Mouse (Mus musculus) lung, embryonic 14.5 days (tissue): ENCODE measurements at regions not wholly inside any gene's neighbourhood (a gene's known extent, or its start where the extent isn't known, plus 50 kb on each side); places are given as distances from the start of the nearest gene placed in this dataset.

Experiments
- ATAC-seq: fragments of 200-750 bp; cut with Nextera tagmentation; 2 replicates; pipeline ENCODE4 v1.8.0; 2017; ENCODE audit warnings: mild to moderate bottlenecking, moderate TSS enrichment, moderate library complexity; ENCODE audit not compliant: insufficient read depth
- DNase-seq: peaks from one replicate; pipeline ENCODE4 v3.0.0-alpha.2; 2015
- H3K27ac ChIP-seq: fragments of 300-500 bp; sonication (generic); 2 replicates; pipeline ENCODE4 v1.5.1; 2014; ENCODE audit warnings: low read depth, mild to moderate bottlenecking, moderate library complexity
- H3K27me3 ChIP-seq: fragments of 300-500 bp; sonication (generic); 2 replicates; pipeline ENCODE4 v1.6.1; 2014; ENCODE audit warnings: low read length, control low read depth; ENCODE audit not compliant: insufficient read depth
- H3K36me3 ChIP-seq: fragments of 300-500 bp; sonication (generic); 2 replicates; pipeline ENCODE4 v1.6.1; 2014; ENCODE audit warnings: control low read depth; ENCODE audit not compliant: insufficient read depth
- H3K4me1 ChIP-seq: fragments of 300-500 bp; sonication (generic); 2 replicates; pipeline ENCODE4 v1.6.1; 2014; ENCODE audit warnings: antibody characterized with exemption, control low read depth; ENCODE audit not compliant: insufficient read depth
- H3K4me2 ChIP-seq: fragments of 300-500 bp; sonication (generic); 2 replicates; pipeline ENCODE4 v1.6.1; 2014; ENCODE audit warnings: mild to moderate bottlenecking
- H3K4me3 ChIP-seq: fragments of 300-500 bp; sonication (generic); 2 replicates; pipeline ENCODE4 v1.5.1; 2014; ENCODE audit warnings: low read depth, low read length
- H3K9ac ChIP-seq: fragments of 300-500 bp; sonication (generic); 2 replicates; pipeline ENCODE4 v1.6.1; 2014
- H3K9me3 ChIP-seq: fragments of 300-500 bp; sonication (generic); 2 replicates; pipeline ENCODE4 v1.6.1; 2016; ENCODE audit warnings: low read depth, low read length, control low read depth
- CTCF ChIP-seq: IDR thresholded peaks from 2 replicates; pipeline ENCODE4 v1.5.1; 2016; ENCODE audit warnings: antibody characterized with exemption, low read depth
- WGBS: fragments of 180-500 bp; shearing (Covaris S2); extraction: QIAGEN DNeasy Blood & Tissue Kit; methylation state at CpG from one replicate; pipeline ENCODE4 v1.1.7; 2014; 5-methylcytosine and 5-hydroxymethylcytosine counted together

GRCm38 (mm10) chr16:7937167-7937566 lies 487.8 kb downstream of the Tmem114 start:
- Histone ChIP-seq H3K4me3 (no peak overlapping the region), H3K9ac (no peak overlapping the region), H3K9me3 (no peaks in the 10 kb centered on the region), H3K27me3 (no peaks in the 10 kb centered on the region), H3K27ac (no peak overlapping the region), H3K4me1 (no peaks in the 10 kb centered on the region), H3K36me3 (no peaks in the 10 kb centered on the region), H3K4me2 (no peak overlapping the region)
- 23% methylated on average over 5 of the region's 5 CpGs for WGBS
- no peak for TF ChIP-seq CTCF
- DNase-seq (no peak), ATAC-seq (no peak)

- H3K4me1 ChIP-seq: no peaks in the 10 kb centered on the region
- peak; percentile 50 for TF ChIP-seq CTCF
- WGBS: 53% methylated on average over 4 of the region's 4 CpGs
- DNase-seq (peak; percentile 42), ATAC-seq (no peak)
- no peak overlapping the region for H3K4me3 ChIP-seq
- no peaks in the 10 kb centered on the region for H3K9me3 ChIP-seq
- H3K27me3 ChIP-seq: no peaks in the 10 kb centered on the region
- no peak overlapping the region for H3K4me2 ChIP-seq
- H3K9ac ChIP-seq: no peak overlapping the region
- no peaks in the 10 kb centered on the region for H3K36me3 ChIP-seq
- no peak overlapping the region for H3K27ac ChIP-seq
Measured at GRCm38 (mm10) chr16:7932322-7932721, 492.6 kb downstream of the Tmem114 start.

- Histone ChIP-seq H3K27me3 (no peaks in the 10 kb centered on the region), H3K4me3 (no peak overlapping the region), H3K27ac (no peak overlapping the region), H3K9ac (no peak overlapping the region), H3K4me1 (no peaks in the 10 kb centered on the region), H3K4me2 (no peak overlapping the region), H3K36me3 (no peaks in the 10 kb centered on the region), H3K9me3 (no peaks in the 10 kb centered on the region)
- ATAC-seq (no peak), DNase-seq (no peak)
- TF ChIP-seq CTCF: no peak
- WGBS: 84% methylated on average over 6 of the region's 6 CpGs
Measured at GRCm38 (mm10) chr16:7931676-7932075, 493.3 kb downstream of the Tmem114 start.

- H3K4me1 ChIP-seq: no peaks in the 10 kb centered on the region
- DNase-seq: no peak
- H3K9me3 ChIP-seq: no peaks in the 10 kb centered on the region
- WGBS: 57% methylated on average over 4 of the region's 4 CpGs
- no peak for ATAC-seq
- no peak overlapping the region for H3K4me3 ChIP-seq
- H3K9ac ChIP-seq: no peak overlapping the region
- TF ChIP-seq CTCF: no peak
- H3K36me3 ChIP-seq: no peaks in the 10 kb centered on the region
- no peaks in the 10 kb centered on the region for H3K27me3 ChIP-seq
- no peak overlapping the region for H3K27ac ChIP-seq
- no peak overlapping the region for H3K4me2 ChIP-seq
Measured at GRCm38 (mm10) chr16:7929112-7929511, 495.8 kb downstream of the Tmem114 start.

- Histone ChIP-seq H3K9ac (no peak overlapping the region), H3K4me1 (no peaks in the 10 kb centered on the region), H3K9me3 (no peaks in the 10 kb centered on the region), H3K36me3 (no peaks in the 10 kb centered on the region), H3K27ac (no peak overlapping the region), H3K4me3 (no peak overlapping the region), H3K4me2 (no peak overlapping the region), H3K27me3 (no peaks in the 10 kb centered on the region)
- no peak for DNase-seq
- ATAC-seq: no peak
- no peak for TF ChIP-seq CTCF
- 69% methylated on average over 6 of the region's 6 CpGs for WGBS
Measured at GRCm38 (mm10) chr16:7928391-7928935, 496.5 kb downstream of the Tmem114 start.

GRCm38 (mm10) chr16:7927756-7928155 lies 497.2 kb downstream of the Tmem114 start:
- H3K4me3 ChIP-seq: no peak overlapping the region
- H3K9me3 ChIP-seq: no peaks in the 10 kb centered on the region
- TF ChIP-seq CTCF: no peak
- H3K36me3 ChIP-seq: no peaks in the 10 kb centered on the region
- WGBS: 31% methylated on average over 8 of the region's 8 CpGs
- H3K4me1 ChIP-seq: no peaks in the 10 kb centered on the region
- no peaks in the 10 kb centered on the region for H3K27me3 ChIP-seq
- H3K9ac ChIP-seq: no peak overlapping the region
- H3K27ac ChIP-seq: no peak overlapping the region
- DNase-seq: peak; percentile 24
- H3K4me2 ChIP-seq: no peak overlapping the region
- 0 out of 2 replicates have a peak, but pooled peaks have one; percentile 14 for ATAC-seq

GRCm38 (mm10) chr16:7895786-7896185 lies 529.1 kb downstream of the Tmem114 start:
- no peak for ATAC-seq
- Histone ChIP-seq H3K4me3 (no peak overlapping the region), H3K4me1 (no peaks in the 10 kb centered on the region), H3K27ac (no peak overlapping the region), H3K9me3 (no peaks in the 10 kb centered on the region), H3K4me2 (no peak overlapping the region), H3K36me3 (no peaks in the 10 kb centered on the region), H3K9ac (no peak overlapping the region), H3K27me3 (no peaks in the 10 kb centered on the region)
- TF ChIP-seq CTCF: no peak
- no peak for DNase-seq
- 65% methylated on average over 2 of the region's 2 CpGs for WGBS

- ATAC-seq (no peak), DNase-seq (no peak)
- Histone ChIP-seq H3K27ac (no peak overlapping the region), H3K4me2 (no peak overlapping the region), H3K36me3 (no peaks in the 10 kb centered on the region), H3K4me3 (no peak overlapping the region), H3K27me3 (no peaks in the 10 kb centered on the region), H3K9me3 (no peaks in the 10 kb centered on the region), H3K4me1 (no peaks in the 10 kb centered on the region), H3K9ac (no peak overlapping the region)
- WGBS: 76% methylated on average over 5 of the region's 5 CpGs
- TF ChIP-seq CTCF: no peak
Measured at GRCm38 (mm10) chr16:7892799-7893198, 532.1 kb downstream of the Tmem114 start.
